Mouse (Mus musculus): ENCODE results near the gene Rtn4rl2. TPM values are rescaled to one million over a fixed set of nuclear protein-coding genes. Genes with fewer than 3 reads are reported as not detected.
A peak's percentile ranks its signal among the peaks of the same experiment; 100 is the strongest.
"Not testable (repeated sequence)": the region's sequence is repeated elsewhere in the genome, so short reads cannot be mapped to it uniquely, and the experiment has no call there.

Rtn4rl2 gene
- polyA plus RNA-seq, 1 experiment from 2014 or later: 9.8 TPM

- H3K36me3 ChIP-seq (ENCODE audit: control insufficient read depth, insufficient read depth): no peaks in the 10 kb centered on the region
- H3K27me3 ChIP-seq (replicated peaks; ENCODE audit: control insufficient read depth, insufficient read depth, low read length): no peaks in the 10 kb centered on the region
- no peak overlapping the region for H3K27ac ChIP-seq (ENCODE audit: low read length)
- no peak overlapping the region for H3K9ac ChIP-seq (replicated peaks; ENCODE audit: low read depth, low read length)
- H3K9me3 ChIP-seq (ENCODE audit: control insufficient read depth, low read length): no peaks in the 10 kb centered on the region
- 87% methylated on average over 5 of the region's 5 CpGs for WGBS
- no peak overlapping the region for H3K4me3 ChIP-seq (replicated peaks; ENCODE audit: low read length)
- H3K4me1 ChIP-seq (replicated peaks; ENCODE audit: control insufficient read depth, insufficient read depth, low read length): no peaks in the 10 kb centered on the region
- no peak for ATAC-seq
- no peak overlapping the region for H3K4me2 ChIP-seq (ENCODE audit: low read length)
Observed at GRCm38 (mm10) chr2:84913881-84914280, 27.4 kb upstream of the Rtn4rl2 start.

GRCm38 (mm10) chr2:84912722-84913121 lies 26.2 kb upstream of the Rtn4rl2 start:
- no peaks in the 10 kb centered on the region for H3K4me1 ChIP-seq (replicated peaks; ENCODE audit: control insufficient read depth, insufficient read depth, low read length)
- H3K4me2 ChIP-seq (ENCODE audit: low read length): no peak overlapping the region
- no peak for ATAC-seq
- no peaks in the 10 kb centered on the region for H3K9me3 ChIP-seq (ENCODE audit: control insufficient read depth, low read length)
- no peaks in the 10 kb centered on the region for H3K27me3 ChIP-seq (replicated peaks; ENCODE audit: control insufficient read depth, insufficient read depth, low read length)
- H3K27ac ChIP-seq (ENCODE audit: low read length): no peak overlapping the region
- H3K4me3 ChIP-seq (replicated peaks; ENCODE audit: low read length): no peak overlapping the region
- no peak overlapping the region for H3K9ac ChIP-seq (replicated peaks; ENCODE audit: low read depth, low read length)
- H3K36me3 ChIP-seq (ENCODE audit: control insufficient read depth, insufficient read depth): no peaks in the 10 kb centered on the region
- WGBS: 85% methylated on average over 3 of the region's 3 CpGs

GRCm38 (mm10) chr2:84896686-84897085 lies 10.2 kb upstream of the Rtn4rl2 start:
- not testable (repeated sequence) for H3K27ac ChIP-seq (ENCODE audit: low read length); H3K9ac ChIP-seq (replicated peaks; ENCODE audit: low read depth, low read length); H3K36me3 ChIP-seq (ENCODE audit: control insufficient read depth, insufficient read depth); H3K27me3 ChIP-seq (replicated peaks; ENCODE audit: control insufficient read depth, insufficient read depth, low read length); H3K4me2 ChIP-seq (ENCODE audit: low read length); H3K4me1 ChIP-seq (replicated peaks; ENCODE audit: control insufficient read depth, insufficient read depth, low read length); ATAC-seq; H3K9me3 ChIP-seq (ENCODE audit: control insufficient read depth, low read length); H3K4me3 ChIP-seq (replicated peaks; ENCODE audit: low read length)
- 94% methylated on average over 6 of the region's 6 CpGs for WGBS

- H3K27ac ChIP-seq (ENCODE audit: low read length): no peak overlapping the region
- H3K4me2 ChIP-seq (ENCODE audit: low read length): no peak overlapping the region
- no peak overlapping the region for H3K4me3 ChIP-seq (replicated peaks; ENCODE audit: low read length)
- no peak overlapping the region for H3K9ac ChIP-seq (replicated peaks; ENCODE audit: low read depth, low read length)
- no peak for ATAC-seq
- H3K27me3 ChIP-seq (replicated peaks; ENCODE audit: control insufficient read depth, insufficient read depth, low read length): no peaks in the 10 kb centered on the region
- no peaks in the 10 kb centered on the region for H3K36me3 ChIP-seq (ENCODE audit: control insufficient read depth, insufficient read depth)
- H3K9me3 ChIP-seq (ENCODE audit: control insufficient read depth, low read length): no peaks in the 10 kb centered on the region
- 74% methylated on average over 4 of the region's 4 CpGs for WGBS
- H3K4me1 ChIP-seq (replicated peaks; ENCODE audit: control insufficient read depth, insufficient read depth, low read length): no peaks in the 10 kb centered on the region; the same call in 1 of the 2 replicates
Observed at GRCm38 (mm10) chr2:84895495-84896198, 9.1 kb upstream of the Rtn4rl2 start.

- Histone ChIP-seq H3K9me3 (ENCODE audit: control insufficient read depth, low read length) (no peaks in the 10 kb centered on the region), H3K9ac (replicated peaks; ENCODE audit: low read depth, low read length) (no peak overlapping the region), H3K27ac (ENCODE audit: low read length) (peak overlapping the region; percentile 25; the same call in 1 of the 2 replicates), H3K4me1 (replicated peaks; ENCODE audit: control insufficient read depth, insufficient read depth, low read length) (peaks cover 7% of the 10 kb centered on the region), H3K36me3 (ENCODE audit: control insufficient read depth, insufficient read depth) (no peaks in the 10 kb centered on the region), H3K27me3 (replicated peaks; ENCODE audit: control insufficient read depth, insufficient read depth, low read length) (peaks cover 4% of the 10 kb centered on the region; the same call in 1 of the 2 replicates), H3K4me3 (replicated peaks; ENCODE audit: low read length) (no peak overlapping the region), H3K4me2 (ENCODE audit: low read length) (peak overlapping the region; percentile 18; the same call in 1 of the 2 replicates)
- whole genome bisulfite sequencing: 39% methylated on average over 6 of the region's 6 CpGs
- no peak for ATAC-seq
Observed at GRCm38 (mm10) chr2:84893359-84893758, 6.8 kb upstream of the Rtn4rl2 start.

GRCm38 (mm10) chr2:84890045-84890340 lies 3.5 kb upstream of the Rtn4rl2 start:
- Histone ChIP-seq H3K4me1 (replicated peaks; ENCODE audit: control insufficient read depth, insufficient read depth, low read length) (peaks cover 17% of the 10 kb centered on the region), H3K27ac (ENCODE audit: low read length) (no peak overlapping the region), H3K4me2 (ENCODE audit: low read length) (no peak overlapping the region; the same call in 1 of the 2 replicates), H3K36me3 (ENCODE audit: control insufficient read depth, insufficient read depth) (no peaks in the 10 kb centered on the region), H3K9me3 (ENCODE audit: control insufficient read depth, low read length) (no peaks in the 10 kb centered on the region), H3K9ac (replicated peaks; ENCODE audit: low read depth, low read length) (no peak overlapping the region), H3K27me3 (replicated peaks; ENCODE audit: control insufficient read depth, insufficient read depth, low read length) (peaks cover 6% of the 10 kb centered on the region; the same call in 1 of the 2 replicates), H3K4me3 (replicated peaks; ENCODE audit: low read length) (no peak overlapping the region)
- no peak for ATAC-seq
- WGBS: 0% methylated on average over 5 of the region's 5 CpGs

GRCm38 (mm10) chr2:84889316-84890044 lies 3.0 kb upstream of the Rtn4rl2 start:
- H3K4me1 ChIP-seq (replicated peaks; ENCODE audit: control insufficient read depth, insufficient read depth, low read length): peaks cover 22% of the 10 kb centered on the region
- no peaks in the 10 kb centered on the region for H3K36me3 ChIP-seq (ENCODE audit: control insufficient read depth, insufficient read depth)
- no peaks in the 10 kb centered on the region for H3K9me3 ChIP-seq (ENCODE audit: control insufficient read depth, low read length)
- ATAC-seq: no peak; the same call in 1 of the 2 replicates
- H3K4me2 ChIP-seq (ENCODE audit: low read length): peak overlapping the region; percentile 51
- peak overlapping the region; percentile 30 for H3K9ac ChIP-seq (replicated peaks; ENCODE audit: low read depth, low read length)
- H3K27ac ChIP-seq (ENCODE audit: low read length): peak overlapping the region; percentile 91
- 11% methylated on average over 14 of the region's 14 CpGs for WGBS
- H3K27me3 ChIP-seq (replicated peaks; ENCODE audit: control insufficient read depth, insufficient read depth, low read length): peaks cover 8% of the 10 kb centered on the region
- H3K4me3 ChIP-seq (replicated peaks; ENCODE audit: low read length): peak overlapping the region; percentile 36

- Histone ChIP-seq H3K27me3 (replicated peaks; ENCODE audit: control insufficient read depth, insufficient read depth, low read length) (peaks cover 14% of the 10 kb centered on the region), H3K4me2 (ENCODE audit: low read length) (peak overlapping the region; percentile 86), H3K4me3 (replicated peaks; ENCODE audit: low read length) (peak overlapping the region; percentile 36), H3K4me1 (replicated peaks; ENCODE audit: control insufficient read depth, insufficient read depth, low read length) (peaks cover 29% of the 10 kb centered on the region), H3K9me3 (ENCODE audit: control insufficient read depth, low read length) (no peaks in the 10 kb centered on the region), H3K27ac (ENCODE audit: low read length) (peak overlapping the region; percentile 91), H3K36me3 (ENCODE audit: control insufficient read depth, insufficient read depth) (no peaks in the 10 kb centered on the region), H3K9ac (replicated peaks; ENCODE audit: low read depth, low read length) (peak overlapping the region; percentile 30)
- 0% methylated on average over 27 of the region's 28 CpGs for WGBS
- peak; percentile 62 for ATAC-seq
Observed at GRCm38 (mm10) chr2:84888657-84889315, 2.3 kb upstream of the Rtn4rl2 start.

All from forebrain, embryonic 16.5 days (tissue).